Mouse (Mus musculus): Measurements from ENCODE around the gene Fstl4. TPM values are rescaled to one million over a fixed set of nuclear protein-coding genes. Genes with fewer than 3 reads are reported as not detected.
A peak's percentile ranks its signal among the peaks of the same experiment; 100 is the strongest.

Gene Fstl4
- polyA plus RNA-seq, 1 experiment from 2014 or later: 8.5 TPM

- H3K4me2 ChIP-seq: no peak overlapping the region
- ATAC-seq (ENCODE audit: insufficient read depth) (no peak), DNase-seq (no peak)
- H3K27me3 ChIP-seq (ENCODE audit: insufficient read depth, low read length): no peaks in the 10 kb centered on the region
- WGBS: 91% methylated on average over 3 of the region's 3 CpGs
- no peaks in the 10 kb centered on the region for H3K9me3 ChIP-seq (ENCODE audit: low read depth, low read length)
- no peak overlapping the region for H3K9ac ChIP-seq
- H3K4me3 ChIP-seq (ENCODE audit: low read depth, low read length): no peak overlapping the region
- H3K36me3 ChIP-seq (ENCODE audit: insufficient read depth): no peaks in the 10 kb centered on the region
- TF ChIP-seq CTCF (IDR thresholded peaks at IDR 0.05; ENCODE audit: low read depth): no peak
- H3K4me1 ChIP-seq (ENCODE audit: insufficient read depth): no peaks in the 10 kb centered on the region
- no peak overlapping the region for H3K27ac ChIP-seq (ENCODE audit: low read depth)
Observed at GRCm38 (mm10) chr11:52954995-52955394, 190.6 kb downstream of the Fstl4 start.

GRCm38 (mm10) chr11:52968809-52969208 is 204.4 kb downstream of the Fstl4 start:
- DNase-seq: no peak
- Histone ChIP-seq H3K4me1 (ENCODE audit: insufficient read depth) (no peaks in the 10 kb centered on the region), H3K27me3 (ENCODE audit: insufficient read depth, low read length) (no peaks in the 10 kb centered on the region), H3K9ac (no peak overlapping the region), H3K4me2 (no peak overlapping the region), H3K27ac (ENCODE audit: low read depth) (no peak overlapping the region), H3K36me3 (ENCODE audit: insufficient read depth) (no peaks in the 10 kb centered on the region), H3K9me3 (ENCODE audit: low read depth, low read length) (no peaks in the 10 kb centered on the region), H3K4me3 (ENCODE audit: low read depth, low read length) (no peak overlapping the region)
- no peak for TF ChIP-seq CTCF (IDR thresholded peaks at IDR 0.05; ENCODE audit: low read depth)
- ATAC-seq (ENCODE audit: insufficient read depth): no peak
- WGBS: 66% methylated on average over 9 of the region's 9 CpGs

- H3K4me1 ChIP-seq (ENCODE audit: insufficient read depth): no peaks in the 10 kb centered on the region
- H3K9ac ChIP-seq: no peak overlapping the region
- no peaks in the 10 kb centered on the region for H3K27me3 ChIP-seq (ENCODE audit: insufficient read depth, low read length)
- H3K36me3 ChIP-seq (ENCODE audit: insufficient read depth): no peaks in the 10 kb centered on the region
- H3K4me3 ChIP-seq (ENCODE audit: low read depth, low read length): no peak overlapping the region
- ATAC-seq (ENCODE audit: insufficient read depth): no peak
- no peak for TF ChIP-seq CTCF (IDR thresholded peaks at IDR 0.05; ENCODE audit: low read depth)
- DNase-seq: no peak
- WGBS: 76% methylated on average over 6 of the region's 6 CpGs
- H3K27ac ChIP-seq (ENCODE audit: low read depth): no peak overlapping the region
- no peaks in the 10 kb centered on the region for H3K9me3 ChIP-seq (ENCODE audit: low read depth, low read length)
- H3K4me2 ChIP-seq: no peak overlapping the region
Observed at GRCm38 (mm10) chr11:52970396-52970795, 206.0 kb downstream of the Fstl4 start.

GRCm38 (mm10) chr11:52986986-52987385 is 222.6 kb downstream of the Fstl4 start:
- no peak for TF ChIP-seq CTCF (IDR thresholded peaks at IDR 0.05; ENCODE audit: low read depth)
- Histone ChIP-seq H3K27ac (ENCODE audit: low read depth) (no peak overlapping the region), H3K9me3 (ENCODE audit: low read depth, low read length) (no peaks in the 10 kb centered on the region), H3K9ac (no peak overlapping the region), H3K27me3 (ENCODE audit: insufficient read depth, low read length) (no peaks in the 10 kb centered on the region), H3K4me1 (ENCODE audit: insufficient read depth) (no peaks in the 10 kb centered on the region), H3K4me3 (ENCODE audit: low read depth, low read length) (no peak overlapping the region), H3K4me2 (no peak overlapping the region), H3K36me3 (ENCODE audit: insufficient read depth) (no peaks in the 10 kb centered on the region)
- DNase-seq (no peak), ATAC-seq (ENCODE audit: insufficient read depth) (no peak)
- 78% methylated on average over 8 of the region's 8 CpGs for WGBS

GRCm38 (mm10) chr11:52994688-52995087 is 230.3 kb downstream of the Fstl4 start:
- H3K9me3 ChIP-seq (ENCODE audit: low read depth, low read length): no peaks in the 10 kb centered on the region
- peaks cover 4% of the 10 kb centered on the region; the same call in 1 of the 2 replicates for H3K4me1 ChIP-seq (ENCODE audit: insufficient read depth)
- H3K36me3 ChIP-seq (ENCODE audit: insufficient read depth): no peaks in the 10 kb centered on the region
- H3K27me3 ChIP-seq (ENCODE audit: insufficient read depth, low read length): no peaks in the 10 kb centered on the region
- DNase-seq (no peak), ATAC-seq (ENCODE audit: insufficient read depth) (no peak)
- no peak overlapping the region for H3K9ac ChIP-seq
- H3K27ac ChIP-seq (ENCODE audit: low read depth): no peak overlapping the region
- WGBS: 89% methylated on average over 5 of the region's 5 CpGs
- H3K4me3 ChIP-seq (ENCODE audit: low read depth, low read length): no peak overlapping the region
- no peak overlapping the region for H3K4me2 ChIP-seq
- TF ChIP-seq CTCF (IDR thresholded peaks at IDR 0.05; ENCODE audit: low read depth): no peak

GRCm38 (mm10) chr11:52996434-52997093 is 232.1 kb downstream of the Fstl4 start:
- 64% methylated on average over 16 of the region's 16 CpGs for WGBS
- Histone ChIP-seq H3K4me3 (ENCODE audit: low read depth, low read length) (no peak overlapping the region), H3K4me1 (ENCODE audit: insufficient read depth) (peaks cover 4% of the 10 kb centered on the region; the same call in 1 of the 2 replicates), H3K9me3 (ENCODE audit: low read depth, low read length) (no peaks in the 10 kb centered on the region), H3K27me3 (ENCODE audit: insufficient read depth, low read length) (no peaks in the 10 kb centered on the region), H3K4me2 (no peak overlapping the region), H3K27ac (ENCODE audit: low read depth) (peak overlapping the region; percentile 78), H3K36me3 (ENCODE audit: insufficient read depth) (no peaks in the 10 kb centered on the region), H3K9ac (no peak overlapping the region)
- peak; percentile 38; the same call in 1 of the 2 replicates for ATAC-seq (ENCODE audit: insufficient read depth)
- no peak for DNase-seq
- no peak for TF ChIP-seq CTCF (IDR thresholded peaks at IDR 0.05; ENCODE audit: low read depth)

GRCm38 (mm10) chr11:52997421-52997820 is 233.0 kb downstream of the Fstl4 start:
- H3K27ac ChIP-seq (ENCODE audit: low read depth): peak overlapping the region; percentile 78
- DNase-seq (peak; percentile 52), ATAC-seq (ENCODE audit: insufficient read depth) (peak; percentile 31; the same call in 1 of the 2 replicates)
- no peaks in the 10 kb centered on the region for H3K9me3 ChIP-seq (ENCODE audit: low read depth, low read length)
- no peak overlapping the region for H3K9ac ChIP-seq
- H3K4me1 ChIP-seq (ENCODE audit: insufficient read depth): peaks cover 4% of the 10 kb centered on the region; the same call in 1 of the 2 replicates
- no peak overlapping the region for H3K4me3 ChIP-seq (ENCODE audit: low read depth, low read length)
- no peak for TF ChIP-seq CTCF (IDR thresholded peaks at IDR 0.05; ENCODE audit: low read depth)
- WGBS: 27% methylated on average over 4 of the region's 4 CpGs
- no peaks in the 10 kb centered on the region for H3K36me3 ChIP-seq (ENCODE audit: insufficient read depth)
- no peaks in the 10 kb centered on the region for H3K27me3 ChIP-seq (ENCODE audit: insufficient read depth, low read length)
- H3K4me2 ChIP-seq: no peak overlapping the region

Data from lung, embryonic 14.5 days (tissue).